Mouse (Mus musculus) liver, embryonic 11.5 days (tissue): ENCODE measurements around the gene A930002H24Rik. TPM values are rescaled to one million over a fixed set of nuclear protein-coding genes. Genes with fewer than 3 reads are reported as not detected.
"Not testable (repeated sequence)": the region's sequence is repeated elsewhere in the genome, so short reads cannot be mapped to it uniquely, and the experiment has no call there.

Experiments
- ATAC-seq: fragments of 200-750 bp; cut with Nextera tagmentation; replicated peaks from 2 replicates; pipeline ENCODE4 v1.8.0; 2017; ENCODE audit warnings: moderate number of reproducible peaks, mild to moderate bottlenecking, moderate TSS enrichment, moderate library complexity; ENCODE audit not compliant: low FRiP score
- DNase-seq: peaks from one replicate; pipeline ENCODE4 v3.0.0-alpha.2; 2017; ENCODE audit warnings: low spot score
- H3K27ac ChIP-seq: fragments of 300-500 bp; sonication (generic); 2 replicates; pipeline ENCODE4 v1.5.1; 2014; ENCODE audit warnings: mild to moderate bottlenecking, low read depth, low read length, control low read depth
- H3K27me3 ChIP-seq: fragments of 300-500 bp; sonication (generic); replicated peaks from 2 replicates; pipeline ENCODE4 v1.6.1; 2014; ENCODE audit warnings: low read length, mixed read lengths; ENCODE audit not compliant: control insufficient read depth, insufficient read depth
- H3K36me3 ChIP-seq: fragments of 300-500 bp; sonication (generic); 2 replicates; pipeline ENCODE4 v1.6.1; 2014; ENCODE audit warnings: mild to moderate bottlenecking, low read length, moderate library complexity, mixed read lengths; ENCODE audit not compliant: control insufficient read depth, insufficient read depth
- H3K4me1 ChIP-seq: fragments of 300-500 bp; sonication (generic); replicated peaks from 2 replicates; pipeline ENCODE4 v1.6.1; 2014; ENCODE audit warnings: low read length, mixed read lengths; ENCODE audit not compliant: control insufficient read depth, insufficient read depth
- H3K4me2 ChIP-seq: fragments of 300-500 bp; sonication (generic); 2 replicates; pipeline ENCODE4 v1.6.1; 2014; ENCODE audit warnings: mild to moderate bottlenecking, control low read depth, moderate library complexity
- H3K4me3 ChIP-seq: fragments of 300-500 bp; sonication (generic); 2 replicates; pipeline ENCODE4 v1.5.1; 2014; ENCODE audit warnings: low read depth, low read length, control low read depth
- H3K9ac ChIP-seq: fragments of 300-500 bp; sonication (generic); 2 replicates; pipeline ENCODE4 v1.6.1; 2014; ENCODE audit warnings: low read depth, low read length, control low read depth
- H3K9me3 ChIP-seq: fragments of 300-500 bp; sonication (generic); 2 replicates; pipeline ENCODE4 v1.6.1; 2016; ENCODE audit warnings: low read length, inconsistent platforms, mixed read lengths; ENCODE audit not compliant: control insufficient read depth
- WGBS: fragments of 180-500 bp; shearing (Covaris S2); extraction: QIAGEN DNeasy Blood & Tissue Kit; methylation state at CpG from one replicate; pipeline ENCODE4 v1.1.7; 2014; 5-methylcytosine and 5-hydroxymethylcytosine counted together
- polyA plus RNA-seq: library from polyadenylated mRNA; unstranded; fragments of >200 nt; fragmentation: Nextera tagmentation; extraction: Ambion mirVana; gene quantifications from 2 replicates; pipeline ENCODE4 v1.2.1, GENCODE M21; 2014

Gene A930002H24Rik
- polyA plus RNA-seq, 1 experiment from 2014 or later = 1.8 TPM

DNA sequence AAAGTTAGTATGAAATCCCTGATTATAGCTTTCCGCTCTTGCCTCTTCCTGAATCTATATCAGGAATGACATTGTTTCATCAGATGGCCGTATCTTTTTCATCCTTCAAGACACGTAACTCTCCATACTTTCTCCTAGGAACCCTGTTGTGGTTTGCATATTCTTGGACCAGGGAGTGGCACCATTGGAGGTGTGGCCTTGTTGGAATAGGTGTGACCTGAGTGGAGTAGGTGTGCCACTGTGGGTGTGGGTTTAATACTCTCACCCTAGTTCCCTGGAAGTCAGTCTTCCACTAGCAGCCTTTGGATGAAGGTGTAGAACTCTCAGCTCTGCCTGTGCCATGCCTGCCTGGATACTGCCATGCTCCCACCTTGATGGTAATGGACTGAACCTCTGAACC, 17.8 kb downstream of the A930002H24Rik start:
- not testable (repeated sequence) for H3K27ac ChIP-seq, H3K27me3 ChIP-seq, H3K9ac ChIP-seq, ATAC-seq, H3K9me3 ChIP-seq, H3K4me2 ChIP-seq, H3K4me3 ChIP-seq, H3K36me3 ChIP-seq, H3K4me1 ChIP-seq, DNase-seq
- 95% methylated on average over 3 of the region's 3 CpGs for whole genome bisulfite sequencing

- DNase-seq = no peak
- WGBS = 69% methylated on average over 5 of the region's 5 CpGs
- Histone ChIP-seq H3K36me3 (no peaks in the 10 kb centered on the region), H3K27ac (no peak overlapping the region), H3K4me3 (no peak overlapping the region), H3K4me2 (no peak overlapping the region), H3K4me1 (no peaks in the 10 kb centered on the region), H3K9ac (no peak overlapping the region), H3K9me3 (no peaks in the 10 kb centered on the region), H3K27me3 (no peaks in the 10 kb centered on the region)
- ATAC-seq = no peak
These were observed 18.7 kb downstream of the A930002H24Rik start for GRCm38 (mm10) chr17:63844936-63845335.

DNA sequence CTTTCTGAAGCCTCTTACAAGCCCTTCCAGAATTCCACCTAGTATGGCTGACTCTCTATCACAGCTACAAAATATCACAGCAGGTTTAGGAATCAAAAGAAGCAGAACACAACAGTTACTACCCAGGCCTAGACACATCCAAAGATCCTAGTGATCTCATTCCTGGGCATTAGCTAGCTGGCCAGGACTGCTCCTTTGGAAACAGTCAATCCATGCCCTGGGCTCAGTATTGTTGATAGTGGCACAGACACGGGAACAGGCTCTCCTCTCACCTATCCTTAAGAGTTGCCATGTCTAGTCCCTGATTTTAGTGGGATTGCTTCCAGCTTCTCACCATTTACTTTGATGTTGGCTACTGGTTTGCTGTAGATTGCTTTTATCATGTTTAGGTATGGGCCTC, 21.4 kb downstream of the A930002H24Rik start:
- no peak overlapping the region for H3K4me3 ChIP-seq
- no peaks in the 10 kb centered on the region for H3K4me1 ChIP-seq
- no peak for ATAC-seq
- peaks cover 3% of the 10 kb centered on the region; the same call in 1 of the 2 replicates for H3K9me3 ChIP-seq
- H3K27ac ChIP-seq = no peak overlapping the region
- no peak for DNase-seq
- H3K36me3 ChIP-seq = no peaks in the 10 kb centered on the region
- H3K9ac ChIP-seq = no peak overlapping the region
- 79% methylated on average over 1 of the region's 1 CpGs for WGBS
- H3K4me2 ChIP-seq = no peak overlapping the region
- no peaks in the 10 kb centered on the region for H3K27me3 ChIP-seq

GRCm38 (mm10) chr17:63839636-63840269, 23.8 kb downstream of the A930002H24Rik start:
- WGBS = 89% methylated on average over 3 of the region's 3 CpGs

GRCm38 (mm10) chr17:63838144-63838543, 25.4 kb downstream of the A930002H24Rik start:
- Histone ChIP-seq H3K27ac (no peak overlapping the region), H3K4me3 (no peak overlapping the region), H3K27me3 (no peaks in the 10 kb centered on the region), H3K4me2 (no peak overlapping the region), H3K36me3 (no peaks in the 10 kb centered on the region), H3K9me3 (peaks cover 3% of the 10 kb centered on the region; the same call in 1 of the 2 replicates), H3K9ac (no peak overlapping the region), H3K4me1 (no peaks in the 10 kb centered on the region)
- ATAC-seq = no peak
- WGBS = 91% methylated on average over 8 of the region's 8 CpGs
- DNase-seq = no peak

More at GRCm38 (mm10) chr17:63839636-63840269, 23.8 kb downstream of the A930002H24Rik start:
- peaks cover 3% of the 10 kb centered on the region; the same call in 1 of the 2 replicates for H3K9me3 ChIP-seq
- DNase-seq (no peak), ATAC-seq (no peak)
- H3K36me3 ChIP-seq = no peaks in the 10 kb centered on the region
- no peaks in the 10 kb centered on the region for H3K27me3 ChIP-seq
- no peaks in the 10 kb centered on the region for H3K4me1 ChIP-seq
- H3K4me3 ChIP-seq = no peak overlapping the region
- no peak overlapping the region for H3K27ac ChIP-seq
- no peak overlapping the region for H3K9ac ChIP-seq
- no peak overlapping the region for H3K4me2 ChIP-seq

DNA sequence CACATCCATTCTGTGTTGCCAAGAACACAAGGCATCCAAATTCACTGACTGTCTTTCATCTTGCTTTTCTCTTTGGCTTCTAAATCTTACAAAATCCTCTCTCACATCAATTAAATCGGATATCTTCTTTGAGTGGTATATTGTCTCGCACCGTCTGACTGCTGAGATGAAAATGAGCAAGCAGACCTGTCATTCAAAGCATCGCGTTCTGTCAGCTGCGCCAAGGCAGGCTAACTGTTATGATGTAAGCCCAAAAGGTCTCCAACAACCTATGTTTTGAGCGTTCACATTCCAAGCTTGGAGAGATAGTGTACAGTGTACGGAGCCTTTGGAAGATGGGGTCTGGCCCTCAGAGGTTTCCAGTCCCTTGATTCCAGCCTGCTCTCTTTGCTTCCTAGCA, 26.9 kb downstream of the A930002H24Rik start:
- Histone ChIP-seq H3K27ac (no peak overlapping the region), H3K9me3 (peaks cover 3% of the 10 kb centered on the region; the same call in 1 of the 2 replicates), H3K27me3 (no peaks in the 10 kb centered on the region), H3K36me3 (no peaks in the 10 kb centered on the region), H3K9ac (no peak overlapping the region), H3K4me1 (no peaks in the 10 kb centered on the region), H3K4me2 (no peak overlapping the region), H3K4me3 (no peak overlapping the region)
- no peak for DNase-seq
- no peak for ATAC-seq
- 84% methylated on average over 8 of the region's 8 CpGs for WGBS

DNA sequence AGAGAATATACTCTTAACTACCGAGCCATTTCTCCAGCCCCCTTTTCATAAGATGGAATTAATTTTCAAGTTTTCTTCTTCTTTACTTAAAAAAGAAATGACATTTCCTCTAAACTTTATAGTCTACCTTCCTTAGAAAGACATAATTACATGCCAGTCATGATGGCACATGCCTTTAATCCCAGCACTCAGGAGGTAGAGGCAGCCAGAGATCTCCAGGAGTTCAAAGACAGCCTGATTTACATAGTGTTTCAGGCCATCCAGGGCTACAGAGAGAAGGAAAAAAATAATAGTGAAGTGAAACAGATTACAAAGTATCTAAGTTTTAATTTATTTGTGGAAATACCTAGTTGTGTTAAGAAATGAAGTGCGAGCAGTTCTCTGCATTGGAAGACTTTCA, 27.4 kb downstream of the A930002H24Rik start:
- no peak for DNase-seq
- Histone ChIP-seq H3K4me1 (no peaks in the 10 kb centered on the region), H3K27me3 (no peaks in the 10 kb centered on the region), H3K9ac (no peak overlapping the region), H3K36me3 (no peaks in the 10 kb centered on the region), H3K27ac (no peak overlapping the region), H3K4me3 (no peak overlapping the region), H3K9me3 (peaks cover 3% of the 10 kb centered on the region; the same call in 1 of the 2 replicates), H3K4me2 (no peak overlapping the region)
- 95% methylated on average over 2 of the region's 2 CpGs for WGBS
- no peak for ATAC-seq

GRCm38 (mm10) chr17:63831550-63831949, 32.0 kb downstream of the A930002H24Rik start:
- DNase-seq (no peak), ATAC-seq (no peak)
- Histone ChIP-seq H3K9me3 (no peaks in the 10 kb centered on the region), H3K9ac (no peak overlapping the region), H3K27ac (no peak overlapping the region), H3K27me3 (no peaks in the 10 kb centered on the region), H3K4me3 (no peak overlapping the region), H3K4me2 (no peak overlapping the region), H3K4me1 (0 out of 2 replicates have a peak, but pooled peaks cover 3% of the 10 kb centered on the region), H3K36me3 (no peaks in the 10 kb centered on the region)
- WGBS = 55% methylated on average over 4 of the region's 4 CpGs
